Mouse (Mus musculus) E14TG2a.4 (cell line): ENCODE results near the gene Taf1.
A peak's percentile ranks its signal among the peaks of the same experiment; 100 is the strongest.

Experiments used
- CTCF ChIP-seq: conservative IDR thresholded peaks from 2 replicates; pipeline ENCODE4 v1.5.1; 2014; ENCODE audit warnings: low read length
- NANOG ChIP-seq: IDR thresholded peaks from 2 replicates; pipeline ENCODE4 v1.6.1; 2014; ENCODE audit warnings: borderline replicate concordance, low read length, mixed read lengths

GRCm38 (mm10) chrX:101504636-101505035 lies 27.9 kb upstream of the Taf1 start:
- peak; percentile 66 for TF ChIP-seq CTCF
- no peak for TF ChIP-seq NANOG
